Mouse (Mus musculus) heart, adult 11 months (tissue): ENCODE measurements around the gene Olfr993.

ENCODE experiments used
- DNase-seq: peaks from one replicate; pipeline ENCODE4 v3.0.0; 2022

The Olfr993 gene

GRCm38 (mm10) chr2:85414777-85415176, at the start of gene Olfr993:
Olfr993 (minus strand) TSS chr2:85414877.
- no peak for DNase-seq

DNA sequence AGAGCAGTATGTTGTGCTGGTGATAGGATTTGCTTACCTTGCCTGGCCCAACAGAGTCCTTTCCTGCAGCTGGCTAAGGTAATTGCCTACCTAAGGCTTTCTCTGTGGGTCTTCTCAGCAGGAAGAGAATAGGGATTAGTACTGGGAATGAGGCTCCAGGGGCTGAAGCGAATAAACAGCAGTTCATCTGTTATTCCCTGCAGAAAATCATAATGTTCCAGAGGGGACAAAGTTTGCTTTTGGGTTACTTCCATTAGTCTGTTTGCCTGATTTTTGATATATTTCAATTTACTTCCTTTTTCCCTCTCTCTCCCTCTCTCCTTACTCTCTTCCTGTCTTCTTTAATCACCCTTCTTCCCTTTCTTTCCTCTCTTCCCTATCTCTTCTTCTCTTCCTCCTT, 28.9 kb upstream of the Olfr993 start, which contains the start of gene Olfr995:
Gene Olfr995 (minus strand): TSS at position 101 of the 400 bp plus-strand sequence.
- DNase-seq: no peak

- DNase-seq: no peak
Observed at GRCm38 (mm10) chr2:85442546-85442945, 27.9 kb upstream of the Olfr993 start.

DNA sequence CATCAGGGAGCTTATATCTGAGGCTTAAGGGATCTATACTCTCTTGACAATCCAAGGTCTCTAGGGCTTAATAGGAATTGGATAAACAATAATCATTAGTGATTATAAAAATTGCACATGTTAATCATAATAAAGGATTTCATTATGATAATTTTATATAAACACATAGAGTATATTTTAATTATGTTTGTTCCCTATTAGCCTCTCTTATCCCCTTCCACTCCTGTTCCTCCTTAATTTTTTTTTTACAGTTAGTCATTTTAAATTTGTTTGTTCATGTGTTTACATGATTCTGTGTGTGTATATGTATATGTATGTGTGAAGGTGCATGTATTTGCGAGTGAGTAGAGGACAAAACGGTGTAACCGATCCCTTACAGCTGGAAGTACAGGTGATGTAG, 21.7 kb upstream of the Olfr993 start, which contains the start of gene Olfr994:
Gene Olfr994 (minus strand): TSS at position 101 of the 400 bp plus-strand sequence.
- no peak for DNase-seq

DNA sequence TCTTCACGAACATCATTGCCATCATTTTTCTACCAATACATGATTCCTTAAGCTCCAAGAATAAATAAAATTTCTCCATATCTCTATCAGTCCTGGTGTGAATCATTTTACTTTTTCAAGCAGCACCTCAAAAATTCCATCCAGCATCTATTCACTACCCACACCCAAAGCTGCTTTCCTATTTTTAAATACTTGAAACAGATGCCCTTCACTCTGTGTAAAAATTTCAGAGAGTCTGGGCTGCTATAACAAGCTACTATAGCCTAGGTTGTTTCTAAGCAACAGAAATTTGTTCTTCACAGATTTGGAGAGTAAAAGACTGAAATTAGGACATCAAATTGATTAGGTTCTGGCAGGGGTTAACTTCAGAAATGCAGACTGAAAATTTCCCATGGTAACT, 11.2 kb upstream of the Olfr993 start:
- DNase-seq: no peak

GRCm38 (mm10) chr2:85409369-85409768, 5.3 kb downstream of the Olfr993 start, which contains the start of gene Olfr992:
Olfr992 (minus strand) TSS chr2:85409469.
- no peak for DNase-seq
